Mouse (Mus musculus) lung, postnatal 36 days (tissue): ENCODE measurements around the gene Igsf10.
"Not testable (repeated sequence)": the region's sequence is repeated elsewhere in the genome, so short reads cannot be mapped to it uniquely, and the experiment has no call there.

ENCODE experiments used
- DNase-seq: peaks from one replicate; pipeline ENCODE4 v3.0.0; 2022; ENCODE audit warnings: mixed read lengths

The Igsf10 gene

GRCm38 (mm10) chr3:59344065-59344905 lies at the start of gene Igsf10:
Igsf10 (minus strand) TSS chr3:59344394.
- peak; percentile 14 for DNase-seq

GRCm38 (mm10) chr3:59385553-59385952 lies 41.4 kb upstream of the Igsf10 start:
- no peak for DNase-seq

- DNase-seq = no peak
These were observed 40.8 kb upstream of the Igsf10 start for GRCm38 (mm10) chr3:59385000-59385399.

- DNase-seq = no peak
These were observed 40.1 kb upstream of the Igsf10 start for GRCm38 (mm10) chr3:59384321-59384720.

GRCm38 (mm10) chr3:59378791-59379190 lies 34.6 kb upstream of the Igsf10 start:
- DNase-seq = not testable (repeated sequence)

GRCm38 (mm10) chr3:59361895-59362294 lies 17.7 kb upstream of the Igsf10 start:
- no peak for DNase-seq

- no peak for DNase-seq
These were observed 15.9 kb upstream of the Igsf10 start for GRCm38 (mm10) chr3:59360102-59360501.

- DNase-seq = peak; percentile 43
These were observed 10.0 kb upstream of the Igsf10 start for GRCm38 (mm10) chr3:59354156-59354555.

- no peak for DNase-seq
These were observed 7.6 kb upstream of the Igsf10 start for GRCm38 (mm10) chr3:59351768-59352167.

GRCm38 (mm10) chr3:59343026-59343425 lies 1.2 kb downstream of the Igsf10 start:
- DNase-seq = peak; percentile 59

- peak; percentile 32 for DNase-seq
These were observed 2.4 kb downstream of the Igsf10 start for GRCm38 (mm10) chr3:59341647-59342427.

GRCm38 (mm10) chr3:59328526-59328925 lies 15.7 kb downstream of the Igsf10 start:
- DNase-seq = no peak

GRCm38 (mm10) chr3:59321278-59321876 lies 22.8 kb downstream of the Igsf10 start:
- DNase-seq = peak; percentile 75

- peak; percentile 16 for DNase-seq
These were observed 28.1 kb downstream of the Igsf10 start for GRCm38 (mm10) chr3:59316077-59316476.

GRCm38 (mm10) chr3:59312610-59313009 lies 31.6 kb downstream of the Igsf10 start:
- peak; percentile 54 for DNase-seq

GRCm38 (mm10) chr3:59305518-59305917 lies 38.7 kb downstream of the Igsf10 start:
- peak; percentile 27 for DNase-seq

GRCm38 (mm10) chr3:59304944-59305343 lies 39.2 kb downstream of the Igsf10 start:
- no peak for DNase-seq

GRCm38 (mm10) chr3:59297653-59298052 lies 46.5 kb downstream of the Igsf10 start:
- no peak for DNase-seq

- no peak for DNase-seq
These were observed 47.5 kb downstream of the Igsf10 start for GRCm38 (mm10) chr3:59296563-59297130.

GRCm38 (mm10) chr3:59295699-59296562 lies 48.3 kb downstream of the Igsf10 start:
- no peak for DNase-seq

GRCm38 (mm10) chr3:59293437-59294199 lies 50.6 kb downstream of the Igsf10 start:
- DNase-seq = no peak
